Mouse (Mus musculus) forebrain, embryonic 16.5 days (tissue): ENCODE results near the gene Nt5m. TPM values are rescaled to one million over a fixed set of nuclear protein-coding genes. Genes with fewer than 3 reads are reported as not detected.
"Not testable (repeated sequence)": the region's sequence is repeated elsewhere in the genome, so short reads cannot be mapped to it uniquely, and the experiment has no call there.

Experiments
- ATAC-seq: fragments of 200-750 bp; cut with Nextera tagmentation; 2 replicates; pipeline ENCODE4 v1.8.0; 2017; ENCODE audit warnings: mild to moderate bottlenecking, moderate library complexity
- H3K27ac ChIP-seq: fragments of 300-500 bp; sonication (generic); 2 replicates; pipeline ENCODE4 v1.5.1; 2014; ENCODE audit warnings: low read length, control low read depth
- H3K27me3 ChIP-seq: fragments of 300-500 bp; sonication (generic); replicated peaks from 2 replicates; pipeline ENCODE4 v1.6.1; 2014; ENCODE audit warnings: low read length; ENCODE audit not compliant: control insufficient read depth, insufficient read depth
- H3K36me3 ChIP-seq: fragments of 300-500 bp; sonication (generic); 2 replicates; pipeline ENCODE4 v1.6.1; 2014; ENCODE audit not compliant: control insufficient read depth, insufficient read depth
- H3K4me1 ChIP-seq: fragments of 300-500 bp; sonication (generic); replicated peaks from 2 replicates; pipeline ENCODE4 v1.6.1; 2014; ENCODE audit warnings: low read length; ENCODE audit not compliant: control insufficient read depth, insufficient read depth
- H3K4me2 ChIP-seq: fragments of 300-500 bp; sonication (generic); 2 replicates; pipeline ENCODE4 v1.6.1; 2014; ENCODE audit warnings: mild to moderate bottlenecking, low read length, control low read depth
- H3K4me3 ChIP-seq: fragments of 300-500 bp; sonication (generic); replicated peaks from 2 replicates; pipeline ENCODE4 v1.5.1; 2014; ENCODE audit warnings: mild to moderate bottlenecking, low read length, control low read depth
- H3K9ac ChIP-seq: fragments of 300-500 bp; sonication (generic); replicated peaks from 2 replicates; pipeline ENCODE4 v1.6.1; 2014; ENCODE audit warnings: low read depth, low read length, control low read depth
- H3K9me3 ChIP-seq: fragments of 300-500 bp; sonication (generic); 2 replicates; pipeline ENCODE4 v1.6.1; 2016; ENCODE audit warnings: low read length; ENCODE audit not compliant: control insufficient read depth
- WGBS: fragments of 180-500 bp; shearing (Covaris S2); extraction: QIAGEN DNeasy Blood & Tissue Kit; methylation state at CpG from one replicate; pipeline ENCODE4 v1.1.7; 2014; 5-methylcytosine and 5-hydroxymethylcytosine counted together
- polyA plus RNA-seq: library from polyadenylated mRNA; unstranded; fragments of >200 nt; fragmentation: Nextera tagmentation; extraction: Ambion mirVana; gene quantifications from 2 replicates; pipeline ENCODE4 v1.2.1, GENCODE M21; 2015

The Nt5m gene
- polyA plus RNA-seq, 1 experiment from 2014 or later, result 56.7 TPM

DNA sequence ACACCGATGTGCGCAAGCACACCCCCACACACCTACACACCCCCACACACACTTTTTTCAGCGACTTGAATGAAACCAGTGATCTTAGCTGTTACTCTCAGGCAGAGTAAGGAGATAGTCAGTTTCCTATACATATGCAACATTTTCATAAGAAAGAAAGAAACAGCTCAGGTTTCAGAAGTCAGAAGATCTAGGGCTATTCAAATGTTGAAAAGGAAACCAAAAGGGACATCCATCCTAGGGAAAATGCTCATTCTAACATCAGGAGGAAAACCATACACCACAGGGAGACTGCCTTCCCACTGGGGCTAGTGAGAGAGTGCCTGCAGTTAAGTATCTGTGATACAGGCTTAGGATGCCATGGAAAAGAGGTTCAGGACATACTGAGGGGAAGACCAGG is 17.6 kb upstream of the Nt5m start:
- WGBS, result 94% methylated on average over 3 of the region's 3 CpGs
- no peaks in the 10 kb centered on the region for H3K27me3 ChIP-seq

GRCm38 (mm10) chr11:59837789-59838188 is 1.5 kb upstream of the Nt5m start:
- no CpG with 5 or more reads among the region's 1 CpGs for WGBS
- not testable (repeated sequence) for H3K27ac ChIP-seq, H3K9ac ChIP-seq, H3K4me3 ChIP-seq, H3K9me3 ChIP-seq, H3K36me3 ChIP-seq, H3K4me2 ChIP-seq, ATAC-seq, H3K27me3 ChIP-seq
- peaks cover 22% of the 10 kb centered on the region for H3K4me1 ChIP-seq

More for the DNA sequence above, 17.6 kb upstream of the Nt5m start:
- Histone ChIP-seq H3K9ac (no peak overlapping the region), H3K4me2 (no peak overlapping the region), H3K4me1 (no peaks in the 10 kb centered on the region), H3K27ac (no peak overlapping the region), H3K9me3 (no peaks in the 10 kb centered on the region), H3K4me3 (no peak overlapping the region), H3K36me3 (peaks cover 58% of the 10 kb centered on the region)
- no peak for ATAC-seq

GRCm38 (mm10) chr11:59838426-59838825 is 821 bp upstream of the Nt5m start:
- H3K27ac ChIP-seq, result no peak overlapping the region
- WGBS, result 57% methylated on average over 4 of the region's 4 CpGs
- peak overlapping the region; percentile 80 for H3K9ac ChIP-seq
- H3K36me3 ChIP-seq, result peaks cover 4% of the 10 kb centered on the region; the same call in 1 of the 2 replicates
- peaks cover 22% of the 10 kb centered on the region for H3K4me1 ChIP-seq
- no peaks in the 10 kb centered on the region for H3K9me3 ChIP-seq
- no peaks in the 10 kb centered on the region for H3K27me3 ChIP-seq
- H3K4me2 ChIP-seq, result peak overlapping the region; percentile 68
- no peak for ATAC-seq
- H3K4me3 ChIP-seq, result peak overlapping the region; percentile 66

GRCm38 (mm10) chr11:59839459-59840126 is 346 bp downstream of the Nt5m start, which contains the start of gene Cops3:
TSS of gene Cops3 (minus strand) at chr11:59839838.
- Histone ChIP-seq H3K4me2 (peak within 1 kb of the TSS; percentile 69), H3K9ac (peak within 1 kb of the TSS; percentile 80), H3K36me3 (no peaks in the 10 kb centered on the region), H3K27me3 (no peaks in the 10 kb centered on the region), H3K4me3 (peak within 1 kb of the TSS; percentile 66), H3K4me1 (peaks cover 22% of the 10 kb centered on the region), H3K9me3 (no peaks in the 10 kb centered on the region), H3K27ac (peak within 1 kb of the TSS; percentile 95)
- peak; percentile 96 for ATAC-seq
- WGBS, result under 1% methylated on average over 43 of the region's 43 CpGs

DNA sequence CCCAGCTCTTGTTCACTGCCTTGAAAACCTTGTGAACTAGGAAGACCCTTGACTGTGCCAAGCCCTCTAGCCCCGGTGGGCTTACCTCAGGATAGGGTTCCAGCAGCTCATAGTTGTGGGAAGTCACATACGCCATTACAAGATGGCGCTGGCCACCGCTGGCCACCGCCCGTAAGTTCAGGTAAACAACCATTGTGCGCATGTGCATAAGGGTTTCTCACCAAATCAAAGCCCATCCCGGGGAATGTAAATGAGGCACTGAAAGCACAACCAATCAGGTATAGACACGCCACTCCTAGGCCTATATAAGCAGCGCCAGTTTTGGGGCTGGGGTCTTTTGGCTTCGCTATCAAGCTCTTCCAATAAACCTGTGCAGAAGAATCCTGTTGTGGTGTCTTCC is 7.1 kb downstream of the Nt5m start:
- peaks cover 19% of the 10 kb centered on the region for H3K4me1 ChIP-seq
- H3K27me3 ChIP-seq, result no peaks in the 10 kb centered on the region
- H3K36me3 ChIP-seq, result no peaks in the 10 kb centered on the region
- no peak overlapping the region for H3K9ac ChIP-seq
- no peaks in the 10 kb centered on the region for H3K9me3 ChIP-seq
- no peak for ATAC-seq
- WGBS, result 96% methylated on average over 11 of the region's 11 CpGs
- H3K27ac ChIP-seq, result no peak overlapping the region
- H3K4me2 ChIP-seq, result no peak overlapping the region
- no peak overlapping the region for H3K4me3 ChIP-seq

- Histone ChIP-seq H3K27me3 (no peaks in the 10 kb centered on the region), H3K9me3 (no peaks in the 10 kb centered on the region), H3K36me3 (no peaks in the 10 kb centered on the region), H3K4me1 (peaks cover 19% of the 10 kb centered on the region), H3K4me3 (no peak overlapping the region), H3K4me2 (0 out of 2 replicates have a peak overlapping the region, but pooled peaks have one; percentile 25), H3K27ac (no peak overlapping the region), H3K9ac (no peak overlapping the region)
- WGBS, result 9% methylated on average over 2 of the region's 2 CpGs
- ATAC-seq, result no peak
These were observed 7.9 kb downstream of the Nt5m start for GRCm38 (mm10) chr11:59847131-59847530.

DNA sequence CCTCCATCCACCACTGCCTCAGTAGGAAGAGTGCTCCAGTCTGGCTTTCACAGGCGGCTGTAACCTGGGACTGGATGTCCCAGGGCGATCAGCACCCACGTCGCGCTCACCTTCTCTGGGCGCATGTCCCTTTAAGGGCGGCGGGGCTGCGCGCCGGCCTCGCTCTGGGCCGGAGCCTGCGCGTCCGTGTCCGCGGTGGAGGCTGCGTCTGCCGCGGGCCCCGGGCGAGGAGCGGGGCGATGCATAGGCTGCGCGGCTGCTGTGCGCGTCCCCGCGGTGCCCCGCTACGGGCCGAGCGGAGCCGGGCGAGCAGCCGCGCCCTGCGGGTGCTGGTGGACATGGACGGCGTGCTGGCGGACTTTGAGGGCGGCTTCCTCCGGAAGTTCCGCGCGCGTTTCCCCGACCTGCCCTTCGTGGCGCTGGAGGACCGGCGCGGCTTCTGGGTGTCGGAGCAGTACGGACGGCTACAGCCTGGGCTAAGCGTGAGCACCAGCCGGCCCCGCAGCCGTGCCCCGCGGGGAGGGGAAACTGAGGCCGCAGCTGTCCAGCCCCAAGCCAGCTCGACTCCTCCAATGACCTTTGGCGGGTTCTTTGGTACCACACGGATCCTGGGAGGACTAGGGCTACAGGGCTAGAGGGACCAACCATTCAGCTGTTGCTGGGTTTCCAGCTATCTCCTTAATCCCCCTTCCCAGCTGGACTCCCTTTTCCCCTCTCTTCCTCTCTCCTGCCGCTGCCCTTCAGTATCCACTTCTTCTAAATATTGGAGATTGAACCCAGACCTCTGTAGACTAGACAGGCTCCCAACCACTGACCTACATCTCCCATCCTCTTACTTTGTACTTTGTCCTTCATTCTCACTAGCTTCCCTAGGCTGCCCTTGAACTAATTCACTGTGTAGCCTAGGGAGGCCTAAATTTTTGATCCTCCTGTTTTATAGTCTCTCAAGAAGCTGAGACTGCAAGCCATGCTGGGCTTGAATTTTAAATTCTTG is 8.9 kb downstream of the Nt5m start:
- H3K36me3 ChIP-seq, result no peaks in the 10 kb centered on the region
- peak overlapping the region; percentile 84 for H3K27ac ChIP-seq
- WGBS, result under 1% methylated on average over 66 of the region's 69 CpGs
- H3K27me3 ChIP-seq, result no peaks in the 10 kb centered on the region
- peak overlapping the region; percentile 78 for H3K4me2 ChIP-seq
- peak overlapping the region; percentile 82 for H3K4me3 ChIP-seq
- peaks cover 19% of the 10 kb centered on the region for H3K4me1 ChIP-seq
- peak; percentile 92 for ATAC-seq
- H3K9ac ChIP-seq, result peak overlapping the region; percentile 95
- H3K9me3 ChIP-seq, result no peaks in the 10 kb centered on the region

GRCm38 (mm10) chr11:59852865-59853264 is 13.6 kb downstream of the Nt5m start:
- Histone ChIP-seq H3K27me3 (no peaks in the 10 kb centered on the region), H3K4me1 (peaks cover 13% of the 10 kb centered on the region), H3K4me2 (no peak overlapping the region), H3K9me3 (no peaks in the 10 kb centered on the region), H3K27ac (no peak overlapping the region), H3K4me3 (no peak overlapping the region), H3K36me3 (0 out of 2 replicates have a peak, but pooled peaks cover 3% of the 10 kb centered on the region), H3K9ac (no peak overlapping the region)
- ATAC-seq, result no peak
- WGBS, result 77% methylated on average over 3 of the region's 3 CpGs

DNA sequence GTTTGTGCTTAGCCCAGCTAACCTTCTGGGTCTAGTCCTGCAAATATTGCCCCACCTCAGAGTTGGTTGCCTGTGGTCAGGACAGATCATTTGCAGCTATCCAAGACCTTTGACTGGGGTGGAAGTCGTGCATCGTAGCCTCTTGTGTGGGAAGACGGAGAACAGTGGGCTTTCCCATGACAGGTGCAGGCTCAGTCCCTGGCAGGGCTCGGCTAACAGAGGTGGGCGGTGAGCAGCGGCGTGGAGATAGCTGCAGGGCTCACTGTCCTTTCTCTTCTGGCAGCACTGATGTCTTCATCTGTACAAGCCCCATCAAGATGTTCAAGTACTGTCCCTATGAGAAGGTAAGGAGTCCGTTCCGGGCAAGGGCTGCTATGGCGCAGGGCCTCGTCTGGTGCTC is 21.2 kb downstream of the Nt5m start:
- H3K27ac ChIP-seq, result no peak overlapping the region
- H3K27me3 ChIP-seq, result no peaks in the 10 kb centered on the region
- no peak overlapping the region for H3K4me2 ChIP-seq
- ATAC-seq, result no peak
- H3K9ac ChIP-seq, result no peak overlapping the region
- H3K4me1 ChIP-seq, result no peaks in the 10 kb centered on the region
- peaks cover 1% of the 10 kb centered on the region; the same call in 1 of the 2 replicates for H3K36me3 ChIP-seq
- H3K4me3 ChIP-seq, result no peak overlapping the region
- no peaks in the 10 kb centered on the region for H3K9me3 ChIP-seq
- WGBS, result 92% methylated on average over 11 of the region's 11 CpGs
